Mouse (Mus musculus) MEL (cell line): ENCODE data around the gene Fgf12.

Experiments used
- CTCF ChIP-seq, 3 experiments: IDR thresholded peaks in 2 of 3; conservative IDR thresholded peaks in 1 of 3; 2 replicates each; pipeline ENCODE4 v1.5.1; 2011 to 2012; ENCODE audit warnings: low read length in 3 of 3, low read depth in 2 of 3, mild to moderate bottlenecking in 2 of 3, improper control_type of control experiment in 1 of 3, inconsistent platforms in 1 of 3, mixed read lengths in 1 of 3, moderate library complexity in 1 of 3; ENCODE audit not compliant: control insufficient read depth in 1 of 3, insufficient read depth in 1 of 3, poor library complexity in 1 of 3, severe bottlenecking in 1 of 3
- EP300 ChIP-seq, 2 experiments: IDR thresholded peaks; 2 replicates each; pipeline ENCODE4 v1.6.1; 2011; ENCODE audit warnings: improper control_type of control experiment in 2 of 2, low read length in 2 of 2, low read depth in 1 of 2, mild to moderate bottlenecking in 1 of 2
- RCOR1 ChIP-seq: IDR thresholded peaks from 2 replicates; pipeline ENCODE4 v1.6.1; 2012; ENCODE audit warnings: low read depth, mild to moderate bottlenecking, inconsistent platforms, low read length, improper control_type of control experiment

DNA sequence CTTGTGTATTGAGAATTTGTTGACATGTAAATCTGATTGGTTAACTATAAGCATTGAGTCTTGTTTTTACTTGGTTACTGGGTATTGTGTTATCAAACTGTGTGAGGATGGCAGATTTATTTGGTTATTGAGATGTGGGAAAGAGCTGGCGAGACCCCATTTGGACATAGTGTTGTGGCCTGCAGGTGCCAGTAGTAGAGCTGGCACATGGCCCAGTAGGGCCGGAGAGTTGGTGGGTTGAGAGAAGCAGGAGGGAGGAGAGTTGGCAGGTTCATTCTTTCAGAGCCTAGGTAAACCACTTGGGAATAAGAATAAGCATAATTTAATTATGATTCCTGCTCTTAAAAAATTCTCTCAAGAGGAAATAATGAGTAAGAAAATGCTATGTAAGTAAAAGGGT is 625.9 kb downstream of the Fgf12 start:
- TF ChIP-seq RCOR1 = no peak
- TF ChIP-seq CTCF (IDR thresholded peaks at IDR 0.05 in 2 of 3, conservative IDR thresholded peaks at IDR 0.05 in 1 of 3; ENCODE audit: control insufficient read depth in 1 of 3, insufficient read depth in 1 of 3, low read depth in 2 of 3, low read length in 3 of 3, poor library complexity in 1 of 3, severe bottlenecking in 1 of 3) = no peak
- no peak for TF ChIP-seq EP300 (IDR thresholded peaks at IDR 0.05; ENCODE audit: low read depth in 1 of 2, low read length in 2 of 2)
